Mouse (Mus musculus): ENCODE results near the gene Efcab14.

Efcab14 gene

GRCm38 (mm10) chr4:115777627-115778026 is 40.1 kb downstream of the Efcab14 start:
- no peak for DNase-seq (ENCODE audit: low spot score)

DNA sequence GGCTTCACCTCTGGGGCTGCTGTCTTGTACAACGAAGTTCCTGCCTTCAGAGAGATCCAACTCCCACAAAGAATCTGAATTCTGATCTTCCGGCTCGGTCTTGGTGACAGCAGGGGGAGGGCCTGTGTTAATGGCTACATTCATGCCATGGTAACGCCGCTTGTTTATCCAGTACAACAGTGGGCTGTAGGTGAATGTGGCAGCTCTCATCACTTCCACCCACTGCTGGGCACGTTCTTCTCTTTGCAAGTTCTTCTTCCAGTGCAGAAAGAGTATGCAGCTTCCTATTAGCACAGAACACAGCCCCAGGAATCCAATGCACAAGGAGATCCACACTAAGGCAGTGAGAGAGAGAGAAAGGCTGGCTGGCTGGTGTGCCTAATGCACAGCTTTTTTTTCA is 42.7 kb downstream of the Efcab14 start:
- no peak for DNase-seq (ENCODE audit: low spot score)

GRCm38 (mm10) chr4:115780918-115781317 is 43.4 kb downstream of the Efcab14 start, which contains the start of gene Tex38:
Gene Tex38, minus strand, starts transcription at chr4:115781018.
- no peak for DNase-seq (ENCODE audit: low spot score)

DNA sequence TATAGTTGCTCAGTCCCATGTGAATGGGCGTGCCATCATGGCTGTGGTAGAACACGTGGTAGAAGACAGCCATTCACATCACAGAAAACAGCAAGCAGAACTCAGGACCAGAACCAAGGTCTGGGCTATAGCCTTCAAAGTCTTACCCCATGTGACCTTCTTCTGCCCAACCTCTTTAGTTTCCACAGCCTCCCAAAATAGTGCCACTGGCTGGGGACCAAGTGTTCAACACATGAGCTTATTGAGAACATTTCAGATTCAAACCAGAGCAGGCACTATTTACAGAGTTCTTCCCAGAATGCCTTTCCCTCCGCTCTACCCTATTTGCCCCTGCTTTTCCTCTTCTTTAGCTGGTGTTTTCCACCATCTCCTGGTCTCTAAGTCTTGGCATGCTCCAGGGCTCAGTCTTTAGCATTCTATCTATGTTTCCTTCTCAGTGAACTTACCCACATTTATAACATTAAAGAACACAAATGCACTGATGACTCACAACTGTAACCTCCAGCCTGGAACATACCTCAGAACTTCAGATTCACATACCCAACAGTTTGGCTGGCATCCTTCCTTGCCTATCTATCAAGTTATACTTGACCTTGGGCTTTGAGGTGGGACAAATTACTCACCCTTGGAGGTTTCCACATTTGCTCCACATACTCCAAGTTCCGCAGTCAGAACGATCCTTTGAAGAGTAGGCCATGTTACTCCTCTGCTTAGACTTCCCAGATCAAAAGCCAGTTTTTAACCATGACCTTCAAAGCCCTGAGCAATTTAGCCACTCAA is 44.7 kb downstream of the Efcab14 start:
- no peak for DNase-seq (ENCODE audit: low spot score)

DNA sequence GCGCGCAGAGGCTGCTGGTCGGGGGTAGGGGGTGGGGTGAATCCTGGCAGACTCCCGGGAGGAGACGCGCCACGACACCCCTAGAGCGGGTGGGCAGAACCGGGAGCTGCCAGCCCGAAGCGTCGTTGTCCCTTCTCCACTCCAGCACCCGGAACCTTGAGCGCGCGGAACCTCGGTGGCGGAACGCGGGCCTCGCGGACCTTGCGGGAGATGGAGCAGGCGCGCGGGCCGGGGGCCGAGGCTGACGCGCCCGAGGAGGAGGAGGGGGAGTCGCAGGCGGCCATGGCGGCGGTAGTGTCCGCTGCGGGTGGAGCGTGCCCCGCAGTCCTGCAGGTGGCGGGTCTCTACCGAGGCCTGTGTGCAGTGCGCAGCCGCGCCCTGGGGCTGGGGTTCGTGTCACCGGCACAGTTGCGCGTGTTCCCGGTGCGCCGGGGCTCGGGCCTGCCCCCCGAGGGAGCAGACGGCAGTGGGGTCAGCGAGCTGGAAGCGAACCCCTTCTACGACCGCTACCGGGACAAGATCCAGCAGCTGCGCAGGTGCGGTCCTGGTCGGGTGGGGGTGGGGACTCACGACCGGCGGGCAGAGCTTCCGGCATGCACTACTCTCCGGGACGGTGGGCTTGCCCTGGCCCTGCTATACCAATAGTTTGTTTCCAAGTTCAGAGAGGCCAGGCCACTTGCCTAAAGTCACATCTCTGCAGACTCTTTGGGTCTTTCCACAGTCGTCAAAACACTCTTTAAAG is 47.4 kb downstream of the Efcab14 start, which contains the start of gene Atpaf1:
TSS of gene Atpaf1 (plus strand) at position 44 of the 742 bp plus-strand sequence.
- DNase-seq (ENCODE audit: low spot score) = peak; percentile 68

GRCm38 (mm10) chr4:115785511-115786034 is 48.0 kb downstream of the Efcab14 start:
- DNase-seq (ENCODE audit: low spot score) = no peak

DNA sequence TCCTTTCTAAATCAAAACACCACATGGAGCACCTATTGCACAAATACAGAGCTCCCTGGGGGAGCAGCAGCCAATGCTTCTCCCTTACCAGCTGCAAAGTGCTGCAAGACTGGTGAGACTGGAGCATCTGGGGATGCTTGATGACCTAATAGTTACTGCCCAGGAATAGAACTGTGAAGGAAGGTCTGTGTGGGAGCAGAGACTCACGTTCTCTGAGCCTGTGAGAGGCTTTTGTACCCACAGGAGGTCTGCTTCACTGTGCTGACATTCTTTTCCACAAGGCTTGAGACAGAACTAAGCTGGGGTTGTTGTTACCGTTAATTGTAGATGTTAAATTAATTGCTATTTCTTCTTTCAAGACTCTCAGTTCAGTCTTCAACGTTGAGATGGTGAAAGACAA is 53.3 kb downstream of the Efcab14 start:
- no peak for DNase-seq (ENCODE audit: low spot score)

DNA sequence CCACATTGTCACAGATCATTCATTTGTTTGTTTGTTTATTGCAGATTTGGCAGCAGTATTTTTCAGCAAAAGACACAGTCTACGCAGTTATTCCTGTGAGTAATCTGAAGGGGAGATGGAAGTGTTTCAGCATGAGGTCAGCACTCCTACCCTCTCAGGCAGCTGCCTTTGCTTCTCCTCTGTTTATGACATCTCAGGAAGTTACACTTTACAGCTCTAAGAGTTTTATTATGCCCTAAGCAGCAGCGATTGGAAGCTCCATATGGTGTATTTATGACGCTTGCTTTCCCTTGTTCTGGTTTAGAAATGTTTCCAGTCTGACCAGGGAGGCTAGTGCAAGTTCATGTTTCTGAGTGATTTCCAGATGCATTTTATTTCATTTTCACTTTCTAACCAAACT is 57.8 kb downstream of the Efcab14 start:
- no peak for DNase-seq (ENCODE audit: low spot score)

- no peak for DNase-seq (ENCODE audit: low spot score)
Measured at GRCm38 (mm10) chr4:115799981-115800380, 62.4 kb downstream of the Efcab14 start.

DNA sequence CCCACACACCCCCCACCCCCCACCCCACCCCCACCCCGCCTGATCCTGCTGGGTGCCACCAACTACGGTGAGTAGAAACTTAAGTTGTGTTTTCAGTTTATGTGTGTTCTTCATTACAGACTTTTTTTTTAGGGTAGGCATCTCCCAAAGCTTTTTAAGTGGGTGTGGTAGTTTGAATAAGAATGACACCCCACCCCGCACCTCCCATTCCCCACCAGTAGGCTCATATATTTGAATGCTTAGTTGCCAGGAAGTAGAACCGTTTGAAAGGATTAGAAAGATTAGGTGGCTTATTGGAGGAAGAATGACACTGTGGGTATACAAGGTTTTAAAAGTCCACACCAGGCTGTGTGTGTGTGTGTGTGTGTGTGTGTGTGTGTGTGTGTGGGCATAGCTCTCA is 74.8 kb downstream of the Efcab14 start:
- no peak for DNase-seq (ENCODE audit: low spot score)

GRCm38 (mm10) chr4:115815606-115816005 is 78.1 kb downstream of the Efcab14 start:
- no peak for DNase-seq (ENCODE audit: low spot score)

- no peak for DNase-seq (ENCODE audit: low spot score)
Measured at GRCm38 (mm10) chr4:115820199-115820598, 82.7 kb downstream of the Efcab14 start.

- no peak for DNase-seq (ENCODE audit: low spot score)
Measured at GRCm38 (mm10) chr4:115820944-115821343, 83.4 kb downstream of the Efcab14 start.

- DNase-seq (ENCODE audit: low spot score) = no peak
Measured at GRCm38 (mm10) chr4:115821431-115821830, 83.9 kb downstream of the Efcab14 start.

DNA sequence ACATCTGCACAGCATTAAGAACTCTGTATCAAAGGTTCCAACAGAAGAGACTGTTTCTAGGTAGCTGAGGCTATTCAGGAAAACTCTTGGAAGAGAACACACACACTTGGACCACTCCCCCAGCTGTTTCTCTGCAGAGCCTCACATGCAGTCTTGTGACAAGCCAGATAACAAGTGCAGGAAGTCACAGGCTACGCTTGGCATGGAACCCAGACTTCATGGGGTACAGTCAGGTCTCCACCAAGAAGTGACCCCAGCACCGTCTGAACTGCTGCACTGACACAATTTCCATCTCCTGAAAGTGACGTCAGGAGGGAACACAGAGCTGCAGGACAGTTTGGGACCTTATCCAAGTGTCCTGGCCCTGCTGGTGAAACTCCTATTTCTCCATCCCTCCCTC is 84.4 kb downstream of the Efcab14 start:
- no peak for DNase-seq (ENCODE audit: low spot score)

DNA sequence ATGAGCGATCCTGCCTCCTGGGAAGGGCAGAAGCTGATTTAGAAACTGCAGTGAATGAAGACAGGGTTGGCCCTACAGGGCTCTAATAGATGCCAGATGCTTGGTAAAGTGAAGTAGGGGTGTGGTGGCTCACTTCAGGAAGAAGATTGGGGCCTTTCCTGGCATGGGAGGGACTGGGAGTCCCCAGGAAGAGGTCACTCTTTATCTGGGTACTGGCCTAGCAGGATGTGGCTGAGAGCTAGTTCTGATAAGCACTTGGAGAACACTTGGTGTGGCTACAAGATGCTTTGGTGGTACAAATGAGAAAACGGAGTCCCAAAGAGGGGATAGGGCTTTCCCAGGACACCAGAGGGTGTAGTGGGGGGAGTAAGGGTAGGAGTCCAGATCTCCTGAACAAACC is 86.6 kb downstream of the Efcab14 start:
- no peak for DNase-seq (ENCODE audit: low spot score)

- no peak for DNase-seq (ENCODE audit: low spot score)
Measured at GRCm38 (mm10) chr4:115825271-115825670, 87.7 kb downstream of the Efcab14 start.
